Mouse (Mus musculus): ENCODE results near the gene Drd2.

DNA sequence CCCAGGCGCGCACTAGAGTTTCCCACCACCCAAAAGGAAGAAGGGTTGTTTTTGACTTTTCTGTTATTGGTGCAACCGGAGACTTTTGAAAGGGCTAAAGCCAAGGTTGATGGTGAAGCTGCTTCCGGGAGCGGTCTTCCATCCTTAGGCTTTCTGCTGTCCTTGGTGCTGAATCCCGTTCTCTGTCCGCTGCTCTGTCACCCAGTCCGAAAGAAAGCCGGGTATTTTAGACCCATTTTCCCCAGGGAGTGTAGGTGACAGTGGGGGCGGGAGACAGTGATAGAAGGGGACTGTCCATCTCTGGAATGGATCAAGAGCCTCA is 578 bp downstream of the Drd2 start:
- TF ChIP-seq CTCF (IDR thresholded peaks at IDR 0.05; ENCODE audit: extremely low read depth, insufficient read depth, low read length) (no peak), POLR2A (IDR thresholded peaks at IDR 0.05; ENCODE audit: extremely low read depth, insufficient read depth, low read length) (no peak)
